Mouse (Mus musculus) forebrain, embryonic 16.5 days (tissue): ENCODE data around the gene BC055324. TPM values are rescaled to one million over a fixed set of nuclear protein-coding genes. Genes with fewer than 3 reads are reported as not detected.

ENCODE experiments used
- ATAC-seq: fragments of 200-750 bp; cut with Nextera tagmentation; 2 replicates; pipeline ENCODE4 v1.8.0; 2017; ENCODE audit warnings: mild to moderate bottlenecking, moderate library complexity
- H3K27ac ChIP-seq: fragments of 300-500 bp; sonication (generic); 2 replicates; pipeline ENCODE4 v1.5.1; 2014; ENCODE audit warnings: low read length, control low read depth
- H3K27me3 ChIP-seq: fragments of 300-500 bp; sonication (generic); replicated peaks from 2 replicates; pipeline ENCODE4 v1.6.1; 2014; ENCODE audit warnings: low read length; ENCODE audit not compliant: control insufficient read depth, insufficient read depth
- H3K36me3 ChIP-seq: fragments of 300-500 bp; sonication (generic); 2 replicates; pipeline ENCODE4 v1.6.1; 2014; ENCODE audit not compliant: control insufficient read depth, insufficient read depth
- H3K4me1 ChIP-seq: fragments of 300-500 bp; sonication (generic); replicated peaks from 2 replicates; pipeline ENCODE4 v1.6.1; 2014; ENCODE audit warnings: low read length; ENCODE audit not compliant: control insufficient read depth, insufficient read depth
- H3K4me2 ChIP-seq: fragments of 300-500 bp; sonication (generic); 2 replicates; pipeline ENCODE4 v1.6.1; 2014; ENCODE audit warnings: mild to moderate bottlenecking, low read length, control low read depth
- H3K4me3 ChIP-seq: fragments of 300-500 bp; sonication (generic); replicated peaks from 2 replicates; pipeline ENCODE4 v1.5.1; 2014; ENCODE audit warnings: mild to moderate bottlenecking, low read length, control low read depth
- H3K9ac ChIP-seq: fragments of 300-500 bp; sonication (generic); replicated peaks from 2 replicates; pipeline ENCODE4 v1.6.1; 2014; ENCODE audit warnings: low read depth, low read length, control low read depth
- H3K9me3 ChIP-seq: fragments of 300-500 bp; sonication (generic); 2 replicates; pipeline ENCODE4 v1.6.1; 2016; ENCODE audit warnings: low read length; ENCODE audit not compliant: control insufficient read depth
- WGBS: fragments of 180-500 bp; shearing (Covaris S2); extraction: QIAGEN DNeasy Blood & Tissue Kit; methylation state at CpG from one replicate; pipeline ENCODE4 v1.1.7; 2014; 5-methylcytosine and 5-hydroxymethylcytosine counted together
- polyA plus RNA-seq: library from polyadenylated mRNA; unstranded; fragments of >200 nt; fragmentation: Nextera tagmentation; extraction: Ambion mirVana; gene quantifications from 2 replicates; pipeline ENCODE4 v1.2.1, GENCODE M21; 2015

Gene BC055324
- polyA plus RNA-seq, 1 experiment from 2014 or later = 9.6 TPM

GRCm38 (mm10) chr1:163899575-163899974 lies 95.0 kb downstream of the BC055324 start:
- no peak for ATAC-seq
- H3K4me3 ChIP-seq = no peak overlapping the region
- no peaks in the 10 kb centered on the region for H3K9me3 ChIP-seq
- no peak overlapping the region for H3K4me2 ChIP-seq
- H3K27ac ChIP-seq = no peak overlapping the region
- H3K36me3 ChIP-seq = peaks cover 4% of the 10 kb centered on the region; the same call in 1 of the 2 replicates
- no peaks in the 10 kb centered on the region for H3K4me1 ChIP-seq
- H3K9ac ChIP-seq = no peak overlapping the region
- 85% methylated on average over 2 of the region's 2 CpGs for WGBS
- no peaks in the 10 kb centered on the region for H3K27me3 ChIP-seq

- no peak for ATAC-seq
- Histone ChIP-seq H3K36me3 (peaks cover 4% of the 10 kb centered on the region; the same call in 1 of the 2 replicates), H3K9ac (no peak overlapping the region), H3K27me3 (no peaks in the 10 kb centered on the region), H3K4me2 (no peak overlapping the region), H3K27ac (no peak overlapping the region), H3K9me3 (no peaks in the 10 kb centered on the region), H3K4me1 (no peaks in the 10 kb centered on the region), H3K4me3 (no peak overlapping the region)
- 52% methylated on average over 5 of the region's 5 CpGs for WGBS
These were observed 96.3 kb downstream of the BC055324 start for GRCm38 (mm10) chr1:163898291-163898764.

Other genes with a start within 250 kb of the BC055324 start
- 120 and 121 TPM in 2 replicates for gene Kifap3, start 215.2 kb downstream of the BC055324 start, polyA plus RNA-seq
- gene Scyl3, start 65.7 kb downstream of the BC055324 start, polyA plus RNA-seq = 19.2 and 20.7 TPM in 2 replicates
- gene Mettl18, start 93 bp upstream of the BC055324 start, polyA plus RNA-seq = 8.3 and 8.5 TPM in 2 replicates
- gene Sele, start 53.4 kb upstream of the BC055324 start, polyA plus RNA-seq = not detected in 2 replicates
- gene Sell, start 67.2 kb upstream of the BC055324 start, polyA plus RNA-seq = 0.11 and 0.58 TPM in 2 replicates
- gene Selp, start 120.5 kb upstream of the BC055324 start, polyA plus RNA-seq = 0.19 TPM in 1 of 2 replicates, not detected in the other
- 0.04 and 0.11 TPM in 2 replicates for gene F5, start 157.0 kb upstream of the BC055324 start, polyA plus RNA-seq